Mouse (Mus musculus) kidney, adult 18-20 months (tissue): ENCODE results near the gene Tuft1.

ENCODE experiments used
- DNase-seq: peaks from one replicate; pipeline ENCODE4 v3.0.0; 2021

Tuft1 gene

GRCm38 (mm10) chr3:94591066-94591465 lies 67.6 kb downstream of the Tuft1 start:
- DNase-seq, result no peak

GRCm38 (mm10) chr3:94587962-94588361 lies 70.7 kb downstream of the Tuft1 start:
- no peak for DNase-seq

- no peak for DNase-seq
Measured at GRCm38 (mm10) chr3:94582944-94583343, 75.7 kb downstream of the Tuft1 start.

DNA sequence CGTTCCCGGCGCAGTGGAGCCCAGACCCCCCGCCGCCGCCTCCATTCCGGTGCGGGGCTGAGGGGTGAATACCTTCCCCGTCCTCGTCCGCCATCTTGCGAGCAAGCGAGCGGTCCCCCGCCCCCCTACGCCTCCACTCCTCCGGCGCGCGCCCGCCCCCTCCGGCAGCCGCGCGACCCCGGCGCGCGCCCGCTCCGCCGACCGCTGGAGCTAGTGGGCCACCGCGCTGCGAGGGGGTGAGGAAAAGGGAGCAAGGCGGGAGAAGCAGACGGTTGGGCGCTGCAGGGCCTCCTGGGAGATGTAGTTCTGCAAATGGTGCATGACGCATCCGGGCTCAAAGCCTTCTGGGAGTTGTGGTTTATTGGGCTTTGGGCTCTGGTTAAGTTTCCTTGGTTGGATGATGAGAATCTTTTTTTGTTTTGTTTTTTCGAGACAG lies 76.2 kb downstream of the Tuft1 start, which contains the start of gene Snx27:
TSS of gene Snx27 (minus strand) at position 261 of the 436 bp plus-strand sequence.
- peak; percentile 88 for DNase-seq

- DNase-seq, result no peak
Measured at GRCm38 (mm10) chr3:94581793-94582455, 76.7 kb downstream of the Tuft1 start.

DNA sequence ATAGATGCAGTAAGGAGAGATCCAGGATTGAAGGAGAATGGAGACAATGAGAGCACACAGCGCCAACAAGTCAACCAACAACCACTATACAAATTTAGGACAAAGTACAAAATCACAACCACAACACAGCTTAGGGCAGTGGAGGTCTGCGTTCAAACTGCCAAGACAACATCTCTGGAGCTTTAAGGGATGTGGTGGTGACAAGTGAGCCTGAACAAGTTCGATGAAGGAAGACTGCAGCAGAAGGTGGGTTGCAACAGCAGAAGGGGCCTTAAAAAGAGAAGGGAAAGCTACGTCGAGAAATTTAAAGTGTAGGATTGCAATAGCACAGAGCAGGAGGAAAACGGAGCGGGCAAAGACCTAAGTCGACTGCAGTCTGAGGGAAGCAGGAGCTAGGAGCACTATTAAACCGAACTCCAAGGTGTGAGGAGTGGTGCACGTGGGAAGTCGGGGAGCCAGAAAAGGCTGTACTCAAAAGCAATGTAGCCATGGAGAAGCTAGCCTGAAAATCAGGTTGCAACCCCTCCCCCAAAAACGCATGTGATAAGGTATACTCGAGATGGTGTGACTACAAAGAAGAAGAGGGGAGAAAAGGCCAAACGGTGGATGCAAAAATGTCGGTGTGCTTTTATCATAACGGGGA lies 77.4 kb downstream of the Tuft1 start:
- DNase-seq, result peak; percentile 24

DNA sequence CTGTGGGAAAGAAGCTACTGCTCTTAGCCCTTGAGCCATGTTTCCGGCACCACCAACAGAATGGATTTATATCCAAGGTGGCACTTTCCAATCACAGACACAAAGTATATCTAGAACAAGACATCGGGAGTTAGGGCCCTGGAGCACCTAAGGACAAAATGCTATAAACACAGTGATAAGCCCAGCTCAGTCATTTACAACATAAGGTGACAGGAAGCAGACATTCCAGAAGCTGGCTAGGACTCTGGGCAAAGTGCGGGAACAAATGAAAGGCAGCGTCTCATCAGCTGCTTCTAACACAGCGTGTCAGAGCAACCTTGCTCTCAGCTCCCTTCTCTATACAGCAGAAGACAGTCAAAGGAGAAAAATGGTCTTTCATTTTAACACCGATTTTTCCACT lies 84.2 kb downstream of the Tuft1 start:
- no peak for DNase-seq

GRCm38 (mm10) chr3:94567242-94567641 lies 91.4 kb downstream of the Tuft1 start:
- DNase-seq, result no peak

- no peak for DNase-seq
Measured at GRCm38 (mm10) chr3:94565557-94565956, 93.1 kb downstream of the Tuft1 start.

- DNase-seq, result no peak
Measured at GRCm38 (mm10) chr3:94565127-94565526, 93.5 kb downstream of the Tuft1 start.

- no peak for DNase-seq
Measured at GRCm38 (mm10) chr3:94564356-94565010, 94.2 kb downstream of the Tuft1 start.

DNA sequence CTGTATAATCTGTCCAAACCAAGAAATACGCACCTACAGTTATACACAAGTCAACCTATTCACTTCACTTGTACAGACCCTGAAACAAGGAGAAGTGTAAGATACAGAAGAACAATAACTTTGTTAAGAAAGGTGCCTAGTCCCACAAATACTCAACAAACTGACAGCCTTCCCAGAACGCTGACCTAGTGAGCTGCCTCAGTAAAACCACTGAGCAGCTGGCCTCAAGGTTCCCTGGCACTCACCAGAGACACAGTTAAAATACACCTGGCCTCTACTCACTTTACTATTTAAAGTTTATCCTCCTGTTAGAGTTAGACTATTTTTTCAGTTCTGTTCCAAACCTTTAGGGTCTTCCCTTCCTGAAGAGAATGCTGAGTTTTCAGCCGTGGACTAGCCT lies 95.5 kb downstream of the Tuft1 start:
- DNase-seq, result no peak
